In the genomic region with DNA sequence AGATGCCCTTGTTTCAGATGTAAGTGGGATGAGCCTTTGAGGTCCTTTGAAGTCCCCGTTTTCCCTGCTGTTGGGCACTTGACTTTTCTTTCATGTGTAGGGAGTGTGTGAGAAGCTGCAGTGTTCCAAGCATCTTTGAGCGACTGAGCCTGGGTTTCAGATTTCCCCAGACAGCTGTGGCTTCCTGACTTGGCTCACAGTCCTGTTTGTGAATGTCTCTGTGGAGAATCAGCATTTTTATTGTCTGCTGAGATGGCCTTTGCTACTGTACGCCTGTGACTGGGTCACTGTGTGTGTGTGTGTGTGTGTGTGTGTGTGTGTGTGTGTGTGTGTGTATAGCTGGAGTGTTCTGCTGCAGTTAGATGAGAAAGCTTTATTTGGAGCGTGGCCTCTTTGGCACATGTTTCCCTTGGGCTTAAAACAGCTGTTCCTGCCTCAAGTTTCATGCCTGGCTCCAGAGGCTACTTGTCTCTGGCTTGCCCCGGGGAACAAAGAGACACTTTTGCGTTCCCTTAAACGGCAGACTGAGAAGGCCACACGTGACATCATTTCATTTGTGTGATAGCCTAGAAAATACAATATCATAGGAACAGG, we compare ENCODE assay signal across 9 mouse cellular contexts. TPM values are rescaled to one million over a fixed set of nuclear protein-coding genes. Genes with fewer than 3 reads are reported as not detected.
A peak's percentile ranks its signal among the peaks of the same experiment; 100 is the strongest.
DNase-seq lines count a peak whose midpoint lies in the region; ATAC-seq and TF ChIP-seq lines count a peak whose summit lies in the region.
"Had no signal": no experiment of that assay in that cellular context is flagged by ENCODE, and none has a peak within 500 bp of the region (broad histone marks: within the 10 kb centered on the region; RNA-seq: fewer than 3 reads in every experiment).

No protein-coding gene starts in this region.

- H3ac ChIP-seq in myocyte (ENCODE audit: control insufficient read depth, insufficient read length): no peak overlapping the region

- H3K36me3 ChIP-seq in heart, embryonic 11.5 days (ENCODE audit: control insufficient read depth, insufficient read depth, low read length): 0 out of 2 replicates have a peak, but pooled peaks cover 4% of the 10 kb centered on the region
- peaks cover 36% of the 10 kb centered on the region for H3K36me3 ChIP-seq in kidney, embryonic 15.5 days
- H3K36me3 ChIP-seq in myocyte (ENCODE audit: control insufficient read depth, insufficient read depth): no peaks in the 10 kb centered on the region

- H3K4me3 ChIP-seq in layer of hippocampus, adult 2 months: no peak overlapping the region
- no peak overlapping the region for H3K4me3 ChIP-seq in heart, embryonic 11.5 days (ENCODE audit: low read depth, low read length)
- H3K4me3 ChIP-seq in kidney, embryonic 15.5 days (replicated peaks): no peak overlapping the region
- H3K4me3 ChIP-seq in myocyte: no peak overlapping the region

- TF ChIP-seq POLR2A in brain, embryonic 14.5 days (IDR thresholded peaks at IDR 0.05; ENCODE audit: borderline replicate concordance, extremely low read depth, insufficient read depth, insufficient read length, poor library complexity, severe bottlenecking): no peak
- no peak for TF ChIP-seq POLR2A in myocyte (IDR thresholded peaks at IDR 0.05; ENCODE audit: insufficient read length, low read depth)

- DNase-seq in layer of hippocampus, adult 2 months (ENCODE audit: low spot score in 2 of 2): no peak
- DNase-seq in layer of hippocampus, adult 8-10 months (ENCODE audit: low spot score in 2 of 2): no peak
- peak; percentile 46 for DNase-seq in brain, embryonic 14.5 days (ENCODE audit: low read depth)
- DNase-seq in cerebellum, adult 18-20 months: no peak
- no peak for DNase-seq in thymus, postnatal 0 days (ENCODE audit: low spot score)

- H3K27me3 ChIP-seq in heart, embryonic 11.5 days (ENCODE audit: control insufficient read depth, insufficient read depth, low read length): no peaks in the 10 kb centered on the region
- H3K27me3 ChIP-seq in kidney, embryonic 15.5 days: no peaks in the 10 kb centered on the region
- no peaks in the 10 kb centered on the region for H3K27me3 ChIP-seq in myocyte (ENCODE audit: control insufficient read depth, insufficient read depth, insufficient read length)

- H3K4me2 ChIP-seq in heart, embryonic 11.5 days: no peak overlapping the region
- H3K4me2 ChIP-seq in kidney, embryonic 15.5 days: peak overlapping the region; percentile 15; the same call in 1 of the 2 replicates
- H3K4me2 ChIP-seq in myocyte (ENCODE audit: low read depth): peak overlapping the region; percentile 72

- no peaks in the 10 kb centered on the region for H3K79me2 ChIP-seq in myocyte (ENCODE audit: control insufficient read depth, insufficient read depth)

- H3K9me3 ChIP-seq in heart, embryonic 11.5 days (replicated peaks; ENCODE audit: control insufficient read depth, low read length): 0 out of 2 replicates have a peak, but pooled peaks cover 3% of the 10 kb centered on the region
- peaks cover 10% of the 10 kb centered on the region for H3K9me3 ChIP-seq in kidney, embryonic 15.5 days (replicated peaks)

- H3K27ac ChIP-seq in layer of hippocampus, adult 2 months: peak overlapping the region; percentile 60; the same call in 1 of the 2 replicates
- H3K27ac ChIP-seq in heart, embryonic 11.5 days (ENCODE audit: low read depth, low read length): peak overlapping the region; percentile 5; the same call in 1 of the 2 replicates
- peak overlapping the region; percentile 84 for H3K27ac ChIP-seq in kidney, embryonic 15.5 days
- H3K27ac ChIP-seq: liver, embryonic 14.5 days had no signal

- H3K4me1 ChIP-seq in heart, embryonic 11.5 days (ENCODE audit: control insufficient read depth, insufficient read depth, low read length): peaks cover 8% of the 10 kb centered on the region
- H3K4me1 ChIP-seq in kidney, embryonic 15.5 days: peaks cover 33% of the 10 kb centered on the region

- no peak for ATAC-seq in heart, embryonic 11.5 days (replicated peaks; ENCODE audit: insufficient number of reproducible peaks, low FRiP score, low TSS enrichment)
- ATAC-seq in kidney, embryonic 15.5 days (replicated peaks; ENCODE audit: low FRiP score): peak; percentile 77

- 36% methylated on average over 8 of the region's 8 CpGs for WGBS in heart, embryonic 11.5 days (ENCODE audit: insufficient replicate concordance)
- WGBS in kidney, embryonic 15.5 days: 11% methylated on average over 8 of the region's 8 CpGs

- TF ChIP-seq CTCF in layer of hippocampus, adult 2 months (conservative IDR thresholded peaks at IDR 0.05): no peak
- TF ChIP-seq CTCF in brain, embryonic 14.5 days (IDR thresholded peaks at IDR 0.05; ENCODE audit: borderline replicate concordance, extremely low read depth, insufficient read depth, insufficient read length): no peak

- no peak overlapping the region for H3K9ac ChIP-seq in heart, embryonic 11.5 days (ENCODE audit: low read depth, low read length)
- H3K9ac ChIP-seq in kidney, embryonic 15.5 days: no peak overlapping the region
- H3K9ac ChIP-seq: liver, embryonic 14.5 days had no signal

TF ChIP-seq in myocyte, 11 proteins besides CTCF, POLR2A, EP300 and RAD21:
- TF ChIP-seq REST (IDR thresholded peaks at IDR 0.05; ENCODE audit: insufficient read depth, insufficient read length): no peak
- peak; percentile 76 for TF ChIP-seq USF1 (IDR thresholded peaks at IDR 0.05; ENCODE audit: low read depth)
- no peak for TF ChIP-seq CEBPB (IDR thresholded peaks at IDR 0.05; ENCODE audit: insufficient read depth, poor library complexity, severe bottlenecking)
- peak; percentile 21 to 91 (median 82) for TF ChIP-seq MYOG (IDR thresholded peaks at IDR 0.05; ENCODE audit: control insufficient read depth in 1 of 3, insufficient read depth in 1 of 3, insufficient read length in 2 of 3, low read depth in 2 of 3)
- peak; percentile 79 to 82 (median 82) for TF ChIP-seq MYOD1 (IDR thresholded peaks at IDR 0.05; ENCODE audit: control insufficient read depth in 1 of 3, insufficient read length in 2 of 3, low read depth in 2 of 3)
- TF ChIP-seq TCF12 (IDR thresholded peaks at IDR 0.05; ENCODE audit: insufficient read depth, poor library complexity, severe bottlenecking): peak; percentile 46
- TF ChIP-seq TCF3 (IDR thresholded peaks at IDR 0.05; ENCODE audit: insufficient read length, low read depth): peak; percentile 25
- peak; percentile 61 for TF ChIP-seq SRF (IDR thresholded peaks at IDR 0.05; ENCODE audit: control insufficient read depth, insufficient read length, low read depth)

RNA-seq across cellular contexts. Expression of a gene that starts 23.9 kb away (rescaled TPM):
- total RNA-seq in layer of hippocampus, adult 2 months (2021): 10 to 100 TPM; 32.6 to 34.7 TPM
- total RNA-seq in layer of hippocampus, adult 8-10 months (2022): 10 to 100 TPM; 29.2 to 48.5 (median 41.1) TPM
- polyA plus RNA-seq in brain, embryonic 14.5 days (2012; rRNA removed): 29.7 and 30.8 TPM in 2 replicates
- polyA plus RNA-seq in heart, embryonic 11.5 days (2014; fragmentation: Nextera tagmentation; extraction: Ambion mirVana): 22.8 and 25.3 TPM in 2 replicates
- 33.1 and 33.8 TPM in 2 replicates for polyA plus RNA-seq in kidney, embryonic 15.5 days (2015; fragmentation: Nextera tagmentation; extraction: Ambion mirVana)
- 10.6 TPM for polyA plus RNA-seq in myocyte (2012; fragmentation: generic; extraction: Trizol)
- polyA plus RNA-seq in thymus, postnatal 0 days (2015; fragmentation: Nextera tagmentation; extraction: Ambion mirVana): 37.9 and 39.9 TPM in 2 replicates

Comparison
In these comparisons a context has a peak if more than half of its experiments do, and no peak if none do; other contexts are left out.
1. H3K27ac ChIP-seq: peak in every context shown above with its lines; median percentile 84 in kidney, embryonic 15.5 days; 60 in layer of hippocampus, adult 2 months; 5 in heart, embryonic 11.5 days.